Mouse (Mus musculus): ENCODE results near the gene Pparg. TPM values are rescaled to one million over a fixed set of nuclear protein-coding genes. Genes with fewer than 3 reads are reported as not detected.

Pparg gene
- polyA plus RNA-seq, 1 experiment = 11.9 TPM

- Histone ChIP-seq H3K27ac (ENCODE audit: control insufficient read depth, insufficient read depth, low read depth, low read length, poor library complexity) (no peak overlapping the region), H3K4me3 (replicated peaks; ENCODE audit: control insufficient read depth, low read depth, low read length) (no peak overlapping the region), H3K4me1 (ENCODE audit: control insufficient read depth, insufficient read depth, low read length) (no peaks in the 10 kb centered on the region)
- TF ChIP-seq CTCF (IDR thresholded peaks at IDR 0.05; ENCODE audit: control insufficient read depth, insufficient read depth, low read length) = no peak
- no peak for TF ChIP-seq POLR2A (IDR thresholded peaks at IDR 0.05; ENCODE audit: borderline replicate concordance, control insufficient read depth, low read depth, low read length)
Measured at GRCm38 (mm10) chr6:115493824-115494223, 133.1 kb downstream of the Pparg start.

GRCm38 (mm10) chr6:115499540-115499939 is 138.8 kb downstream of the Pparg start:
- Histone ChIP-seq H3K4me3 (replicated peaks; ENCODE audit: control insufficient read depth, low read depth, low read length) (no peak overlapping the region), H3K27ac (ENCODE audit: control insufficient read depth, insufficient read depth, low read depth, low read length, poor library complexity) (no peak overlapping the region), H3K4me1 (ENCODE audit: control insufficient read depth, insufficient read depth, low read length) (no peaks in the 10 kb centered on the region)
- WGBS = 90% methylated on average over 14 of the region's 14 CpGs
- TF ChIP-seq POLR2A (IDR thresholded peaks at IDR 0.05; ENCODE audit: borderline replicate concordance, control insufficient read depth, low read depth, low read length) = no peak
- TF ChIP-seq CTCF (IDR thresholded peaks at IDR 0.05; ENCODE audit: control insufficient read depth, insufficient read depth, low read length) = no peak

- Histone ChIP-seq H3K4me1 (ENCODE audit: control insufficient read depth, insufficient read depth, low read length) (no peaks in the 10 kb centered on the region), H3K27ac (ENCODE audit: control insufficient read depth, insufficient read depth, low read depth, low read length, poor library complexity) (no peak overlapping the region), H3K4me3 (replicated peaks; ENCODE audit: control insufficient read depth, low read depth, low read length) (no peak overlapping the region)
- TF ChIP-seq POLR2A (IDR thresholded peaks at IDR 0.05; ENCODE audit: borderline replicate concordance, control insufficient read depth, low read depth, low read length) = no peak
- TF ChIP-seq CTCF (IDR thresholded peaks at IDR 0.05; ENCODE audit: control insufficient read depth, insufficient read depth, low read length) = no peak
- WGBS = 91% methylated on average over 10 of the region's 10 CpGs
Measured at GRCm38 (mm10) chr6:115500234-115500633, 139.5 kb downstream of the Pparg start.

- 64% methylated on average over 3 of the region's 3 CpGs for WGBS
- Histone ChIP-seq H3K4me3 (replicated peaks; ENCODE audit: control insufficient read depth, low read depth, low read length) (no peak overlapping the region), H3K4me1 (ENCODE audit: control insufficient read depth, insufficient read depth, low read length) (no peaks in the 10 kb centered on the region), H3K27ac (ENCODE audit: control insufficient read depth, insufficient read depth, low read depth, low read length, poor library complexity) (no peak overlapping the region)
- TF ChIP-seq CTCF (IDR thresholded peaks at IDR 0.05; ENCODE audit: control insufficient read depth, insufficient read depth, low read length) (no peak), POLR2A (IDR thresholded peaks at IDR 0.05; ENCODE audit: borderline replicate concordance, control insufficient read depth, low read depth, low read length) (no peak)
Measured at GRCm38 (mm10) chr6:115501131-115501530, 140.4 kb downstream of the Pparg start.

GRCm38 (mm10) chr6:115503038-115503437 is 142.3 kb downstream of the Pparg start:
- TF ChIP-seq CTCF (IDR thresholded peaks at IDR 0.05; ENCODE audit: control insufficient read depth, insufficient read depth, low read length) = no peak
- TF ChIP-seq POLR2A (IDR thresholded peaks at IDR 0.05; ENCODE audit: borderline replicate concordance, control insufficient read depth, low read depth, low read length) = no peak
- Histone ChIP-seq H3K27ac (ENCODE audit: control insufficient read depth, insufficient read depth, low read depth, low read length, poor library complexity) (no peak overlapping the region), H3K4me3 (replicated peaks; ENCODE audit: control insufficient read depth, low read depth, low read length) (no peak overlapping the region), H3K4me1 (ENCODE audit: control insufficient read depth, insufficient read depth, low read length) (no peaks in the 10 kb centered on the region)
- 96% methylated on average over 4 of the region's 4 CpGs for WGBS

GRCm38 (mm10) chr6:115503549-115504159 is 142.9 kb downstream of the Pparg start:
- no peak overlapping the region for H3K27ac ChIP-seq (ENCODE audit: control insufficient read depth, insufficient read depth, low read depth, low read length, poor library complexity)
- WGBS = 65% methylated on average over 10 of the region's 10 CpGs
- no peak for TF ChIP-seq POLR2A (IDR thresholded peaks at IDR 0.05; ENCODE audit: borderline replicate concordance, control insufficient read depth, low read depth, low read length)
- no peak for TF ChIP-seq CTCF (IDR thresholded peaks at IDR 0.05; ENCODE audit: control insufficient read depth, insufficient read depth, low read length)
- no peaks in the 10 kb centered on the region for H3K4me1 ChIP-seq (ENCODE audit: control insufficient read depth, insufficient read depth, low read length)
- no peak overlapping the region for H3K4me3 ChIP-seq (replicated peaks; ENCODE audit: control insufficient read depth, low read depth, low read length)

- no peak for TF ChIP-seq POLR2A (IDR thresholded peaks at IDR 0.05; ENCODE audit: borderline replicate concordance, control insufficient read depth, low read depth, low read length)
- TF ChIP-seq CTCF (IDR thresholded peaks at IDR 0.05; ENCODE audit: control insufficient read depth, insufficient read depth, low read length) = no peak
- Histone ChIP-seq H3K27ac (ENCODE audit: control insufficient read depth, insufficient read depth, low read depth, low read length, poor library complexity) (no peak overlapping the region), H3K4me1 (ENCODE audit: control insufficient read depth, insufficient read depth, low read length) (no peaks in the 10 kb centered on the region), H3K4me3 (replicated peaks; ENCODE audit: control insufficient read depth, low read depth, low read length) (no peak overlapping the region)
- WGBS = 76% methylated on average over 3 of the region's 3 CpGs
Measured at GRCm38 (mm10) chr6:115504160-115504558, 143.4 kb downstream of the Pparg start.

GRCm38 (mm10) chr6:115504915-115505314 is 144.2 kb downstream of the Pparg start:
- 72% methylated on average over 5 of the region's 5 CpGs for WGBS
- Histone ChIP-seq H3K27ac (ENCODE audit: control insufficient read depth, insufficient read depth, low read depth, low read length, poor library complexity) (no peak overlapping the region), H3K4me3 (replicated peaks; ENCODE audit: control insufficient read depth, low read depth, low read length) (no peak overlapping the region), H3K4me1 (ENCODE audit: control insufficient read depth, insufficient read depth, low read length) (no peaks in the 10 kb centered on the region)
- TF ChIP-seq POLR2A (IDR thresholded peaks at IDR 0.05; ENCODE audit: borderline replicate concordance, control insufficient read depth, low read depth, low read length) (no peak), CTCF (IDR thresholded peaks at IDR 0.05; ENCODE audit: control insufficient read depth, insufficient read depth, low read length) (no peak)

- Histone ChIP-seq H3K27ac (ENCODE audit: control insufficient read depth, insufficient read depth, low read depth, low read length, poor library complexity) (no peak overlapping the region), H3K4me1 (ENCODE audit: control insufficient read depth, insufficient read depth, low read length) (peaks cover 2% of the 10 kb centered on the region), H3K4me3 (replicated peaks; ENCODE audit: control insufficient read depth, low read depth, low read length) (no peak overlapping the region)
- 79% methylated on average over 1 of the region's 1 CpGs for WGBS
- no peak for TF ChIP-seq POLR2A (IDR thresholded peaks at IDR 0.05; ENCODE audit: borderline replicate concordance, control insufficient read depth, low read depth, low read length)
- no peak for TF ChIP-seq CTCF (IDR thresholded peaks at IDR 0.05; ENCODE audit: control insufficient read depth, insufficient read depth, low read length)
Measured at GRCm38 (mm10) chr6:115506425-115506824, 145.7 kb downstream of the Pparg start.

Measured in bone marrow, adult 2 months (tissue).